Mouse (Mus musculus) frontal cortex, postnatal 14 days (tissue): ENCODE data around the gene Kiss1r.
A peak's percentile ranks its signal among the peaks of the same experiment; 100 is the strongest.

Experiments used
- DNase-seq, 2 experiments: peaks; one replicate each; pipeline ENCODE4 v3.0.0; 2022; ENCODE audit warnings: low spot score in 2 of 2

Gene Kiss1r

DNA sequence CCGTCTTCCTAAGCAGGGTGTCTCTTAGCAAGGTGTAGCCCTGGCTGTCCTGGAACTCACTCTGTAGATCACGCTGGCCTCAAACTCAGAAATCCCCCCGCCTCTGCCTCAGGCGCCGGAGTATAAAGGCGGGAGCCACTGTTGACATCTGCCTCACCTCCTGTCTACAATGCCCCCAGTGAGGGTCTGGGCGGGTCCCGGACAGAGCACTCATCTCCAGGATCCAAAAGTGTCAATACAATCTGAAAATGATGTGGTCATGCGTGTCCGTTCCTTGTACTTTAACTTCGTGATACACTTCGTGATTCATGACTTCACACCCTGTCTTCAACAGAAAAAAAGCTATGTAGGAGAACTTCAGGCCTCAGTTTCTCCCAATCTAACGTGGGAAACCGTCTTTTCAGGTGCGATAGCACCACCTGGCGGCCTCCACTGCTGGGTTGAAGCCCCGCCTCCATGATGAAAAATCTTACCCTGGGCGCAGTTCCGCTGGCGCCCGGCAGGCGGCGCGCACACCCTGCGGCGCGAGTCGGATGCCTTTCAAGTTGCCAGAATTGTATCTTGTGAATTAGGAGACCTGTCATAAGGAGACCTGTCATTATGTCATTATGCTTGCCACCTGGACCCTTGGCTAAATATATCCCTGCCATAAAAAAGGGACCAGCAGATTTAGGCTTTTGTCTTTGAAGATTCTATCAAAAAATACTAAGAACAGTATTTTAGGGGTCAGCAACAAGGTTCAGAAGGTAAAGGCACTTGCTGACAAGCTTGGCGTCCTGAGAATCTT lies 8.4 kb downstream of the Kiss1r start:
- peak; percentile 87 to 95 for DNase-seq

DNA sequence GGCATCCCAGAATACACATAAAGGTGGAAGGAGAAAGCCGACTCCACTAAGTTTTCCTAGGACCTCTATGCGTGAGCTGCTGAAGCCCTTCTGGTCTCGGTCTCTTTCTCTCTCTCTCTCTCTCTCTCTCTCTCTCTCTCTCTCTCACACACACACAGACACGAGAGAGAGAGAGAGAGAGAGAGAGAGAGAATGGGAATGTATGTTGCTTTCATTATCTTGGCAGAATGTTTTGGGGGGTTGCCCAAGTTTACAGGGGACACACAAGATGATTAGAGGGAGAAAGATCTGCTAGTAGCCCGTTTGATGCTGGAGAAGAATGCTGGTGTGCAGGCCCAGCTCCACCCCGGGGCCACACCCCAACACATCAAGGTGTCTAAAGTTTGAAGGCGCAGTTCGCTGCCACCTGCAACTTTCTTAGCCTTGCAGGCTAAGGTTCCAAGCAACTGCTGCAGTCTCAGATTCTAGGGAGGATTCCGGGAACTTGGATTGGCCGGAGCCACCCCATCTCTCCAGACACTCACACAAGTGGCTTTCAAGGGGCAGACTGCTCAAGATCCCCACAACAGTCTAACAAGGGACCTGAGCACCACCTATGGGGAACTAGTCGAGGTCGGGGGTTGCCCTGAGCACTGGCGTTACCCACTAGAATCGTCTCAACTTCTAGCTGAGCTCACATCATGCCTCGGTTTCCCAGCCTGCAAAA lies 9.2 kb downstream of the Kiss1r start:
- no peak for DNase-seq

DNA sequence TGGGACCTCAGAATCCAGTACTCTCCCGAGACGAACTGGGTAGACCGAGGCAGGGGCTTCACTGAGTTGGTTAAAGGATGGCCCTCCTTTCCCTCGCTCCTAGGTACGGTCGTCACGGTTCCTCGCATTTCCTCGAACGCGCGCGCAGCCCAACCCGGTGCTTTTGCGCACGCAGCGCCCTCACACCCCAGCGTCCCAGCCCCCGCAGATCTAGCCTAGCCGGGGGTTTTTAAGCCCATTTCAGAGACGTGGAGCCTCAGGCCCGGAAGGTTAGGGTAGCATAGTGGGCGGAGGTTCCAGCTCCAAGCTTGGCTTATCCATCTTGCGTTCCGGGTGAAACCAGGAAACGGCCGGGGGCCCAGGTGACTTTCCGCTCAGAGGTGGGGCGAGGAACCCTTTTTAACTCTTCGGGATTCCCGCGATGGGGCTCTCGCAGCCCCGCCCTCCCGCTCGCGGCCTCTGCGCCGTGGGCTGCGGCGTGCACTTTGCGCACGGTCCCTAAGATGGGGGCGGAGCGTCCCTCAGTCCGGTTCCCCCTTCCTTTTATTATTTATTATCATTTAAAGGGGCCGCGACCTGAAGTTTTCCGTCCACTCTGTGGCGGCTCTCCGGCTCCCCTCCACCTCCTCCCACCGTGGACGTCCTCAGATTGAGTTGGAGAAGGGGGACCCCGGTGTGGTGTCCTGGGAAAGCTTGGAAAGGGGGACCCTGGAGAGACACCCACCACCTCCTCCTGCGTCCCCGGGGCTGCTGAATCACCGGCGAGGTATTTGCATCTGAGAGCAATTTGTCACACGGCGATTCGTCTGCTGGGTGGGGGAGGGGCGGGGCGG lies 9.9 kb downstream of the Kiss1r start, which contains the start of gene Arid3a:
Gene Arid3a (plus strand): TSS at position 553 of the 833 bp plus-strand sequence.
- DNase-seq = peak; percentile 77 to 79

DNA sequence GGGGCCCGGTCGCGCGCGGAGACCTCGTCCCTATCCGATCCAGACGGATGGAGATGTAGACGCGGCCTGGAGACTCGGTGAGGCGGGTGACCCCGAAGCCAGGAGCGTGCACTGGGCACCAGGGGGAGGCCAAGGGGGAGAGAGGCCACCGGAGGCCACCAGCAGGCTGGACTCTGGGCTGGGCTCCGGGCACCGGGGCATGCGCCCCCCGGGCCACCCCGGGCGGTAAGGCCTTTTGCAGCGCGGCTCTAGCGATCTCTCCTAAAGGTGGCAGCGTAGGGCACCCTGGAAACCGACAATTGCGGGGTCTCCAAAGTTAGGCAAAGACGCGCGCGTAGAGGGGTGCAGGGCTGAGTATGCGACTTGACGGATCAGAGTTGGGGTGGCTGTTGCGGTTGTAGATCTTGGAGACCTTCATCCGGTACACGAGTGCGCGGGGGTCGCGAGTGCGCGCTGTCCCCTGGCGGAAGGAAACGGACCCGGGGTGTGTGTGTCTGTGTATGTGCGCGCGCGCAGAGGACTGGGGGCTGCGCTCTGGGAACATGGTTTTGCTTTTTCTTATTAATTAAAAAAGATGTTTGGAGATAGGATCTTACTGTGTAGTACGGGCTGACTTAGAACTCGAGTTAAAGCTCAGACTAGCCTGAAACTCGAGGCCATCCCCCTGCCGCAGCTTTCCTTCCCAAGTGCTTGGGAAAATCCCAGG lies 10.7 kb downstream of the Kiss1r start:
- DNase-seq = peak in 1 of 2 experiments; percentile 57

DNA sequence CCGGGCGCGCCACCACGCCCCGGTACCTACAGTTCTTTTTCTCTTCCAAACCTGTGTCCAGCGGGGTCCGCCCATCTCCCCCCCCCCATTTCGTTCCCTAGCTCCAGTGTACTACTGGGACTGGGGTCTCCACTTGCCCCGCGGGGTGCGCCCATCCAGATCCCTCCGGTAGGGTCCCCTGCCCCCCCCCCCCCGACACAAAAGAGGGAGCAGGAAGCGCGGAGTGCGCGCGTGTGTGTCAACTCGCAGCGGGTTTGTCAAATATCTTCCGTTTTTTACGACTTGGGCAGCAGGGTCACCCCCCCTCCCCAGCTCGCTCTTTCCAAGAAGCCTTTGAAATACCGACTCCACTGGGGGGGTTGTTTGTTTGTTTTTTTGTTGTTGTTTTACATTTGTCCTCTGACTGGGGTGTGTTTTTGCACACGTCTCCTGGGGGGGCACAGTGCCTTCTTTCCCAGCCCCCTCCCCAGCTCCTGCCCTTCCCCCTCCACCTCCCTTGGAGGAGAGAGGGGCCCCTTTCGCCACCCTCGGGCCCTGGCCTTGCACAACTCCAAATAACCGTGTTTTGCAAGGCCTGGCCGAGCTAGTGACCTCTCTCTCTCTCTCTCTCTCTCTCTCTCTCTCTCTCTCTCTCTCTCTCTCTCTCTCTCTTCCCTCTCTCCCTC lies 11.4 kb downstream of the Kiss1r start:
- DNase-seq = no peak

DNA sequence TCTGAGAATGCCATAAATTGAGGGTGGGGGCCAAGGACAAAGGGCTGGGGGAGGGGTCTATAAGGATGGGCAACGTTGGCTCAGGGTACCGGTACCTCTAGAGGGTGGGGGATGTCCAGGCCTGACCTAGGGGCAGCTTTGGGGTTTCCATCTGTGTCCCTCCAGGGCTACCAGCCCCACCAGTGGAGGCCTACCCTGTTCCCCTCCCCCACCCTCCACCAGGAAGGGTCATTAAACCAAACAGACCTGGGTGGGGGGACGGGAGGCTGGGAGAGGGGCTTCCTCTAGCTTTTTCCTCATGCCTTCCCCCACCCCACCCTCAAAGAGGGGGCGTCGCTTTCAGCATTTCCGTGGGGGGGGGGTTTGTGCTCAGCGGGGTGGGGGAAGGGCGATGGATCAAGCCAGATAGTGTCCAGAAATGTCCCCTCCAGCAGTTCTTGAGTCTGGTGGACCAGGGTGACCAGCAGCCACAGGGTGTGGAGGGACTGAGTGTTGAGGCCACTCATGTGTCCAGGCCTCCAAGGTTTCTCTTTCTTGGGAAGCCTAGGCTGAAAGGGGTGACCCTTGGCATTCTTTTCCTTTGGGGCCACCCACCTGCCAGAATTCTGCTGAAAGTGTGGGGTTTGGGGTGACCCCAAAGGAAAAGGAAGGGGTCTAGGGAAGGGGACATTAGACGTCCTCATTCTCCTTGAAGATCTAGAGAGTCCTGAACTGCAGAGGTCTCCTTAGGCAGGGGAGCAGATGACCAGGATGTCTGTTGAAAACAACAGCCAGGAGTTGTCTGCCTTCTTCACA lies 12.3 kb downstream of the Kiss1r start:
- no peak for DNase-seq

DNA sequence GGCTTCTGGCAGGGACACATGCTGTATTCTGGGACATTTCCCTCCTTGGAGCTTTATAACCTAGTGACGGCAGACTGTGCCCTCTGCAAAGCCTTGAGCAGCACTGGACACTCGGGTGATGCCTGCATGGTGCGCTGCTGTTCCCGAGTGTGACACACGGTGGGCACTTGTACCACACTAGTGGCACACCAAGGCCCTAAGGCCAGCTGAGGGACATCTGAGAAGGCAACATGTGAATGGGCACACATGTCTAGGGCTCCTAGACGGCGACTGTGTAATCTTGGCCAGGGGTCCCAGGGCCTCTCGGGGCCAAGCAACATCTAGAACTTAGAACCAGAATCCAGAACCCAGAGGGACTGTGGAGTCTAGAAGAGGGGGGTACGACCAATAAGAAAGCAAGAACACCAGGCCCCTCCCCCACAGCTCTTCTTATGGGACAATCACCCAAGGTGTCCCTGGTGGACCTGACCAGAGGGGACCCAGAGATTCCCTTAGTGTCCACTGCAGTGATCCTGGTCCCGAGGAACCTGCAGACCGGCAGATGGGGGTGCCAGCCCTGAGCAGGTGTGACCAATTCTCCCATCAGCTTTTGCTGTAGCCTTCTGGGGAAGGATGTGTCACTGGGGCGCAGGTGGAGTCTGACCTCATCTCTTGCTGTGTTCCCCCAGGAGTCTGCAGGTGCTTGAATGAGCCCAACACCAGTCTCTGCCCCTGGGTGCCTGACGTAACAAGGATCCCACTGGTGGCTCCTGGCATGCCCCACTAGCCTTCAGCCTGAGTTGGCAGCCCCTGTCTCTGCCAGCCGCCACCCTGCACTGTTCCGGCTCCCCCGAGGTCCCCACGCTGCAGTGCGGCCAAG lies 13.4 kb downstream of the Kiss1r start:
- DNase-seq = no peak

DNA sequence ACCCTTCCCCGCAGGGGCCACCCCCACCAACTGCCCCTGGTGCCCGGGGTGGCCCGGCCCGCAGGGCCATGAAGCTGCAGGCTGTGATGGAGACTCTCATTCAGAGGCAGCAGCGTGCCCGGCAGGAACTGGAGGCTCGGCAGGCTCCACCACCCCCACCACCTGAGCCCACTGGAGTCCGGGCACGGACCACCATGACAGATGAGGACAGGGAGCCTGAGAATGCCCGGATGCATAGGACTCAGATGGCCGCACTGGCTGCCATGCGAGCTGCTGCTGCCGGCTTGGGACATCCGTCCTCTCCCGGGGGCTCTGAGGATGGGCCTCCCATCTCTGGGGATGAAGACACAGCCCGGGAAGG lies 14.0 kb downstream of the Kiss1r start:
- no peak for DNase-seq

DNA sequence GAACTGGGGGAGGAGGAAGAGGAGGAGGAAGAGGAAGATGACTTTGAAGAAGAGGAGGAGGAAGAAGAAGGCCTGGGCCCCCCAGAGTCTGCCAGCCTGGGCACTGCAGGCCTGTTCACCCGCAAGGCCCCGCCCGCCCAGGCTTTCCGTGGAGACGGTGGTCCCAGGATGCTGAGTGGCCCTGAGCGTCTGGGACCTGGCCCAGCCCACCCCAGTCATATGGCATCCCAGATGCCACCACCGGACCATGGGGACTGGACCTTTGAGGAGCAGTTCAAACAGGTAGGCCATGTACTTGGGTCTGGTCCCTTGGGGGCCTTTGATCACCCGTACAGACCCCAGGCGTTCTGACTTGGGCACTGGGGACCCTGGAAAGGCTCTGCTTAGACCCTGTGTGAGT lies 15.0 kb downstream of the Kiss1r start:
- no peak for DNase-seq

DNA sequence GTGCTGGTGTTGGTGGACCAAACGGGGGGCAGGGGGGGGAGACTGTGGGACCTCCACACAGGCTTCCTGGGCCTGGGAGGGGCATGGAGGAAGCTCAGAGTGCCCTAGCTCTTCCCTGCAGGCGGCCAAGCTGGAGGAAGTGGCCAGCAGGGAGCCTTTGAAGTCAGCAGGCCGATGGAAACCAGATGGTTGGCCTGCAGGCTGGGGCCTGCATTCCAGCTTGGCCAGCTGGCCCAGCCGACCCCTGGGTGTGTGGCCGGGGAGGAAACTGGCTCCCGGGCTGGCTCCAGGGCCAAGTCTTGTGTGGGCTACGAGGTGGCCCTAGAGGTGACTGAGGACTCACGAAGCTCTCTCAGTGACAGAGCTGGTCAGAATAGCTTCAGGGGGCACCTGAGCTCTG lies 16.0 kb downstream of the Kiss1r start:
- no peak for DNase-seq

DNA sequence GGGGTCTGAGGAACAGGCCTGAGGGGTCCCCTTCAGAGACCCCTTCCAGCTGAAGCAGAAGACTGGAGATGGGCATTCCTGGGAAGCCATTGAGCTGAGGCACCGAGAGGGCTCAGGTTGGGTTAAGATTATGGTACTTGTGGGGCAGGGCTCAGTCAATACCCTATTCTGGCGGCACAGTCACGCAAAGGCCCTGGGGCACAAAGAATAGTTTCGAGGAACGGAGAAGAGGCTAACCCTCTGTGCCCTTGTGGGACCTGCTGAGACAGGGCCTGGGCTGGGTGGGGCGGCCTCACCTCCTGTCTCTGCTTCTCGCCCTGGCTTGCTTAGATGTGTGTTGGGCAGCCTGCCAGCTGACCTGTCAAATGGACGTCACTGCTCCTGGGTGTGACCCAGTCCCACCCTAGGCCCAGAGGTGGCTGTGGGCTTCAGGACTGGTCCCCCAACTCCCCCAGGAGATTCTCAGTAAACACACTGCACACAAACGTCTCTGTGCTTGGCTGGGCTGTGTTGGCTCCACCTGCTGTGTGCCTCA lies 16.4 kb downstream of the Kiss1r start:
- no peak for DNase-seq

DNA sequence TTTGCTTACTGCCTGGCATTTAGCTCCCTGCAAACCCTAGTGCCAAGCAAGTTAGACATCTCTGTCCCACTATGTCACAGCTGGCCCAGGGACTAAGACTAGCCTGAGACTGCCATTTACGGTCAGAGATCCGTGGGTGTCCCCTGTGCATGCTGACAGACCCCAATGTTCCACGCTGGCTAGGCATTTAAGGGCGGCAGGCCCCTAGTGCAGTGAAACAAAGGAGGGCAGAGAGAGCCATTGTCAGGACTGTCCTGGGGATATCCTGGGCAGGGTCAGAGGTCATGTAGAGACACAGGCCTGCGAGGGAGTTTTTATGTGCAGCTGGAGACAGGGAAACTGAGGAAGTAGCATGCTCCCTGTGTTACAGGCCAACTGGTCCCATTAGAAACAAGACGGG lies 17.1 kb downstream of the Kiss1r start:
- DNase-seq = no peak

DNA sequence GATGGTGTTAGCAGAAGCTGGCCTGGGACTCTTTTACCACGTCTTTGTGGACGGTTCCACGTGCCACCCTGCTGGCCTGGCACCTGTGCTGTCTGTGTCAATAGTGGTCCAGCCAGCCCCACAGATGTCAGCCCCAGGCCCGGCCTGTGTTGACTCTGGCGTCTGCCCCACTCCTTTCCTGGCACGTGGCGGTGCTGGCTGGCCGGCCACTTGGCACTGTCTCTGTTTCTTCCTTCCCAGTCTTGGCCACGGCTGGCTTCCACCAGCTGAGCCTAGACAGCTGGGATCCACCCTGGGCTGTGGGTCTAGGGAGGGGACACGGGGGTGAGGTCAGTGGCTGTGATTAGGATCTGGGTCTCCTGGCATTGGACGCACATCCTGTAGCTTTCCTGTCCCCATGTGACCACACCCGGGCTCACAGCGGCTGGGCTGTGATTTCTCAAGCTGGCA lies 17.5 kb downstream of the Kiss1r start:
- peak; percentile 60 to 79 for DNase-seq

DNA sequence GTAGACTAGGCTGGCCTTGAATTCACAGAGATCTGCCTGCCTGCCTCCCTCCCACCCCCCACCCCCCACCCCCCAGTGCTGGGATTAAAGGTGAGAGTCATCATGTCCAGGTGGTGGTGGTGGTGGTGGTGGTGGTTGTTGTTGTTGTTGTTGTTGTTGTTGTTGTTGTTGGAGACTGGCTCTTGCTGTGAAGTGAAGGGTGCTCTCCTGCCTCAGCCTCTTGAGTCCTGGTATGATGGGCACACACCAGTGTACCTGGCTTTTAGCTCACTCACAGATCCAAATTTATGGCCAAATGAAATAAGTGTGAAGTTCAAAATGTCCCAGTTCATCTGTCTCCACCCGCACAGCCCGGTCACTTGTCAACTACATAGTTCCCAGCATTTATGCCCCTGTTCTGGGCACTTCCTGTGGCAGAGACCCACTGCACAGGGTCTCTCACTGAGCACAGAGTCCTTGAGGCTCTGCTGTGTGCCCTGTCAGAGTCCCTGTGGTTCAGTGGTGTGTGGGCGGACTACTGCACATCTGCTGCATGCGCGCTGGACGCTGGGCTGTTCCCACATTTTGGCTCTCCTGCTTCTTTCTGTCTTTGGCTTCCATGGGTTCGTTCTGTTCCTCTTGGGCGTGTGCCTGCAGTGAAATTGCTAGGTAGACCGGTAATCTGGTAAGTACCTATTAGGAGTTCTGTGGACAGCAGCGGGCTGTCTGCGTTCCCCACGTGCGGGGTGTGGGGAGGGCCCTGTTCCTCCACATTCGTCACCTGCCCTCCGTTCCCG lies 18.2 kb downstream of the Kiss1r start:
- DNase-seq = no peak

DNA sequence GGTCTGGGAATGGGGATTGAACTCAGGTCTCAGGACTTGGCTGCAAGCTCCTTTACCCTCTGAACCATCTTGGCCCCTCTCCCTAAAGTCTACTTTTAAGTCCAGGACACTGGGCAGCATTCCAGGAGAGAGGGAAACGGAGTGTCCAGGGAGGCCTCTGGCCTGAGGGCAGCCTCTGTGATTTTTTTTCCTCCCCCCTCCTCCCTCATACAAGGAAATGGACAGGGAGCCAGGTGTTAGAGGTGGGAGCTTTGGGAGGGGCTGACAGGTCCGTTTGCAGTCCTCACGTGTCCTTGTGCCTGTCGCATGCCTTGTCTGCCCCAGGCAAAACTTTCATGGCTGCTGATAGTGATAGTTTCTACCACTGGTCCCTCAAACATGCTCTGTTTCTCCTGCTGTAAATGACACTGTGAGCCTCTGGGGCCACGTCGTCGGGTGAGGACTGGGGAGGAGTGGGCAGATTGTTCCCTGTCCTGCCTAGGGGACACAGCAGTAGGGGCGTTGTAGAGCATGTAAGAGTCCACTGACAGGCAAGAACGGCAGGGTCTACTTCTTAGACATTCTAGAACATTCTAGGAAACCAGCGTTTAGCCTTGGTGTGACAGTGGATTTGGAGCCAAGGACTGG lies 19.6 kb downstream of the Kiss1r start:
- DNase-seq = no peak

DNA sequence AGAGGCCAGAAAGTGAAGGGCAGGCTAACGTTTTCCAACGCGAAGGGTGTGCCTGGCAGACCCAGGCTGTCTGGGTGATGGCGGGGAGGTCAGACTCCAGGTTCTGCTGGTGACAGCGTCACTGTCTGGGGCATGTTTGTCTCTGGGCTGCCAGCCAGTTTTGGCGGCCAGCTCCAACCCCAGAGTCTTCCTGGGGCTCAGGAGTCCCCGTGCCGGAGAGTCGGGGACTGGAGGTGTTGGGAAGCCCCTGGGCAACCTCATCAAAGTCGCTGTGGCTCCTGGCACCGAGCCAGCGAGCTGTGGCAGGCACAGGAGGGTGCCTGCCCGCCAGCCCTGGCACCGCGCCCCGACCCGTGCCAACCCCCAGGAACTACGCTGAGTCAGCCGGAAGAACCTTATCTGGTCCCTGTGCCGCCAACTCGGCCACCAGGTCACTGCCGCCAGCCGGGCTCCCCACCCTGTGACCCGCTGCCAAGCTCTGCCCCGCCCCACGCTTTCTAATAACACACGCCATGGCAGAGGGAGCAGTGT lies 20.2 kb downstream of the Kiss1r start:
- no peak for DNase-seq

DNA sequence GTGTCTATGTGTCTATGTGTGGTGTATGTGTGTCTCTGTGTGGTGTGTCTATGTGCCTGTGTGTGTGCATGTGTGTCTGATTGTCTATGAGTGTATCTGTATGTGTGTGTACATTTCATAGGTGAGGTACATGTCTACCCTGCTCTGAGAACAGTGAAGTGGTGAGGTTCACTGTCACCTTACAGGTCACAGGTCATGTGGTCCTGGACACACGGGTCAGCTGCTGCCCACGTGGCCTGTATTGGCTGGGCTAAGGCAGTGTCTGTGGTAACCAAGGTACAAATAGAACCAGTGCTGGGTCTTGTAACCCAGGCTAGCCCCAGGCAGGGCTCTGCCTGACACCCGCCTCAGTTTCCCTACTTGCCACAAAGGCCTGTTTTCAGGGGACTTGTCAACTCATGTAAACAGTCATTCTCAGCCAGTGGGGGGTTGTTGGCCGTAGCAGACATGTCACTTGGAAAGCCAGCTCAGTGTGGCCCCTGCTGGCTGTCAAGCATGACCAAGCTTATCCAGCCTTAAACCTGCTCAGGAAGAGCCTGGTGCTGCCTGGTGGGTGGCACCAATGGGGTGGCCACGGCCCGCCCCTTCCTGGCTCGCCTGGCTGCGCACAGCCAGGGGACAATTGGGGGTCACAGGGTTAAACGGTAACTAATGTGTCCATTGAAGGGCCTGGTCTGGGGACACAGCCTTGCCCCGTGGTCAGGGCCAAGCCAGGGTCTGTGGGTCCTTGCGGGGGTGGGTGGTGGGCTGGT lies 21.2 kb downstream of the Kiss1r start:
- no peak for DNase-seq
